Mouse (Mus musculus) spleen, postnatal 0 days (tissue): Measurements from ENCODE around the gene Soat1. TPM values are rescaled to one million over a fixed set of nuclear protein-coding genes. Genes with fewer than 3 reads are reported as not detected.

Source experiments
- polyA plus RNA-seq: library from polyadenylated mRNA; unstranded; fragments of >200 nt; fragmentation: Nextera tagmentation; extraction: Ambion mirVana; gene quantifications from 2 replicates; pipeline ENCODE4 v1.2.1, GENCODE M21; 2015

The Soat1 gene
- 12.9 and 17.3 TPM in 2 replicates for polyA plus RNA-seq

DNA sequence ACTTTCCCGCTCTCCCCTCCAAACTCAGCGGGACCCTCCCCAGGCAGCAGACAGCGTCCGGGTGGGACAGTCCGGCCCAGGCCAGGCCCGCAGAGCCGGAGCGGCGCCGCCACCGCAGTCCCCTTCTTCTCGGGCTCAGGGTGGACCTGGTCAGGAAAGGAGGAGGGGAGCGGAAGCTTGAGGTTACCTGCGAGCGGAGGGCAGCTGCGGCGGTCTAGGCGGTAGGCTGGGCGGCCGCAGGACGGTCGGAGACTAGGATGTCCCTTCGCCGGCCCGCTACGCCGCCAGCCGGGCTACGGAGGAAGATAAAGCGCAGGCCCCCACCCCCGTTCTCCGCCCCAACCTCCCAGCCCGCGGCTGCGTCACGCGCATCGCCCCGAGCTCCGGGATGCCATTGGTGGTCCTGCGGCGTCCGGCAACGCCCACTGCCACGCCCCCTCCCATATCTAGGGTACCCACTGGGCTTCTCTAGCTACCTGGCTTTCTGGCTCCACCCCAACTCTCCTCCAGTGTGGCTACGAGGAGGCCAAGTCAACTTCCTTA, at the start of gene Soat1:
TSS of gene Soat1 (minus strand) at position 371 of the 543 bp plus-strand sequence.

DNA sequence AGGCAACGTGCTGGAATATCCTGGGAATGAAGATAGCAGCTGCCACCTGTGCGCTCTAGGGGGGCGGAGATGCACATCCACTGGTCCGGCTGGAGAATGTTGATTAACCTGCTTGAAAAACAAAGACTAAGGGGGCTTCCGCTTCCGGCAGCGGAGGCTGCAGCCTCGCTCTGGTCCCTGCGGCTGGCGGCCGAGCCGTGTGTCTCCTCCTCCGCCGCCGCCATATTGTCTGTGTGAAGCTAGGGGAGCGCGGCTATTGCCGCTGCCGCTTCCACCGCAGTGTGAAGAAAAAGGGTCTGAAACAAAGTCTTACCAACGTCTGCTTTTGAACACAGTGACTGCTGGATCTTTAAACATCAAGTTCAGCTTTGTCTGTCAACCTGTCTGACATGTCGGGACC, 49.7 kb upstream of the Soat1 start, which contains the start of gene Gm10031:
TSS of gene Gm10031 (plus strand) at position 171 of the 400 bp plus-strand sequence.

DNA sequence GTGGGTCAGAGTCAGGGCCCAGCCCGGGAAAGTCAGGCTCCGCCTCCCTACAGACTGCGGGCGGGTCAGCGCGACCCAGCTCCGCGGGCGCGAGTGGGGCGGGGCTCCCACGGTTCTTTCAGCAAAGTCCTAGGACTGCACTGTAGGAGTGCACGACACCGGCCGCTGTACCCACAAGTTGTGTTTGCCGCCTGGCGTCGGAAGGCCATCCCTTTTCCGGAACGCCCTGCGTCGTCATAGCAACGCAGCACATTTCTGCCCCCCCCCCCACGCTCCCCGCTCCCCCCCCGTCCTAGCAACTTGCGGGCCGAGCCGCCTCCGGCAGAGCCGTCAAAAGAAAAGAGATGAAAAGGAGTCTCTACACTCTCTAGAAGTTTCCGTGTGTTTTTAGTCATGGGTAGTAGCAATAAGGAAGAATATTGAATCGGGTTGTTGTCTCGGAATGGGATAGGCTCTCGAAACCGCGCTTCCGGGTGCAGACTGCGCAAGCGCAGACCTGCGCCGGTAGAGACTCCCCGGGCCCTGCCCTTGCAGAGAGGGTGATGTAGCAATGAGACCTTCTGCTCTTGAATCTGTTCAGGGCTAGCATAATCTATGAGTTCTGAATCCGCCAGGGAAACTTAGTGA, 53.3 kb downstream of the Soat1 start, which contains the start of gene Axdnd1:
TSS of gene Axdnd1 (minus strand) at position 489 of the 627 bp plus-strand sequence.

Other genes starting within 250 kb of the Soat1 start
- 0.11 and 0.19 TPM in 2 replicates for gene Tdrd5, start 170.7 kb downstream of the Soat1 start, polyA plus RNA-seq
- 0.13 TPM in 1 of 2 replicates, not detected in the other for gene Nphs2, start 163.6 kb downstream of the Soat1 start, polyA plus RNA-seq
- 718 and 777 TPM in 2 replicates for gene Gm2000, start 108.3 kb downstream of the Soat1 start, polyA plus RNA-seq
- 0.22 and 0.42 TPM in 2 replicates for gene Axdnd1, start 53.2 kb downstream of the Soat1 start, polyA plus RNA-seq
- 0.22 and 0.37 TPM in 2 replicates for gene Gm10031, start 49.7 kb upstream of the Soat1 start, polyA plus RNA-seq
- gene Abl2, start 84.5 kb upstream of the Soat1 start, polyA plus RNA-seq, result 1.6 and 1.8 TPM in 2 replicates
- 5.8 and 9.0 TPM in 2 replicates for gene Tor3a, start 200.0 kb upstream of the Soat1 start, polyA plus RNA-seq
- 10.2 and 11.1 TPM in 2 replicates for gene Fam20b, start 244.8 kb upstream of the Soat1 start, polyA plus RNA-seq